Mouse (Mus musculus) heart, postnatal 0 days (tissue): ENCODE data around the gene BC028528.

ENCODE experiments used
- CTCF ChIP-seq: IDR thresholded peaks from 2 replicates; pipeline ENCODE4 v1.5.1; 2016; ENCODE audit warnings: antibody characterized with exemption, control low read depth, low read depth
- EP300 ChIP-seq: IDR thresholded peaks from 2 replicates; pipeline ENCODE4 v1.6.1; 2016; ENCODE audit warnings: antibody characterized with exemption, low read depth

- TF ChIP-seq EP300 (no peak), CTCF (no peak)
Observed at GRCm38 (mm10) chr3:95914706-95915105, 22.9 kb upstream of the BC028528 start.
